In genomic region chr2:102032713-102033343, GRCm38 (mm10) we compare ENCODE assay signal across 9 mouse cellular contexts.
DNase-seq lines count a peak whose midpoint lies in the region; ATAC-seq lines count a peak whose summit lies in the region.
"Had no signal": no experiment of that assay in that cellular context is flagged by ENCODE, and none has a peak within 500 bp of the region (broad histone marks: within the 10 kb centered on the region; RNA-seq: fewer than 3 reads in every experiment).

No protein-coding gene starts in this region.

- H3K27me3 ChIP-seq in forebrain, embryonic 10.5 days (ENCODE audit: poor library complexity, severe bottlenecking) = no peaks in the 10 kb centered on the region
- H3K27me3 ChIP-seq in forebrain, embryonic 11.5 days (ENCODE audit: control insufficient read depth, insufficient read depth, low read length) = no peaks in the 10 kb centered on the region
- H3K27me3 ChIP-seq: CH12.LX had no signal

- no peak overlapping the region for H3K4me3 ChIP-seq in forebrain, embryonic 10.5 days
- H3K4me3 ChIP-seq in forebrain, embryonic 11.5 days (ENCODE audit: low read depth, low read length) = no peak overlapping the region

- DNase-seq in forebrain, embryonic 10.5 days (ENCODE audit: extremely low spot score, low spot score) = no peak
- DNase-seq in forebrain, embryonic 11.5 days (ENCODE audit: low spot score) = no peak
- peak; percentile 60 for DNase-seq in CD4-positive, CD25-positive, alpha-beta regulatory T cell, adult 2 months (ENCODE audit: low read depth, low spot score)
- DNase-seq in naive thymus-derived CD4-positive, alpha-beta T cell, adult 2 months (ENCODE audit: low read depth) = peak; percentile 73
- DNase-seq in gastrocnemius, adult 8-10 months (ENCODE audit: low spot score in 2 of 2) = no peak
- DNase-seq in heart, adult 8-10 months (ENCODE audit: low spot score) = no peak
- DNase-seq in heart, postnatal 10 days = no peak

- H3K9ac ChIP-seq in forebrain, embryonic 11.5 days (ENCODE audit: low read length) = no peak overlapping the region

- WGBS in forebrain, embryonic 10.5 days = 89% methylated on average over 9 of the region's 9 CpGs
- WGBS in forebrain, embryonic 11.5 days = 82% methylated on average over 9 of the region's 9 CpGs

- peak overlapping the region; percentile 42 for H3K27ac ChIP-seq in forebrain, embryonic 10.5 days
- H3K27ac ChIP-seq in forebrain, embryonic 11.5 days (ENCODE audit: low read depth, low read length) = no peak overlapping the region

- H3K9me3 ChIP-seq in forebrain, embryonic 10.5 days = no peaks in the 10 kb centered on the region
- no peaks in the 10 kb centered on the region for H3K9me3 ChIP-seq in forebrain, embryonic 11.5 days (ENCODE audit: control insufficient read depth, low read length)

- intact Hi-C loops in heart, postnatal 10 days (cut with DNase I) = loop anchor here (5.0 kb wide), 3 partner anchors 44 to 126 kb away; no protein-coding TSS in a partner anchor

- no peak overlapping the region for H3K4me2 ChIP-seq in forebrain, embryonic 11.5 days (ENCODE audit: low read depth, low read length, severe bottlenecking)

- peaks cover 3% of the 10 kb centered on the region for H3K36me3 ChIP-seq in forebrain, embryonic 10.5 days (replicated peaks)
- no peaks in the 10 kb centered on the region for H3K36me3 ChIP-seq in forebrain, embryonic 11.5 days (ENCODE audit: control insufficient read depth, insufficient read depth, low read length)

- ATAC-seq in forebrain, embryonic 11.5 days (replicated peaks; ENCODE audit: low FRiP score) = no peak
- ATAC-seq in hematopoietic stem cell, adult 5-6 weeks (replicated peaks in 1 of 2; ENCODE audit: insufficient read depth in 1 of 2, low FRiP score in 2 of 2, low TSS enrichment in 1 of 2, low read depth in 1 of 2, poor library complexity in 2 of 2, severe bottlenecking in 2 of 2) = peak; percentile 4 to 24; a peak in 1 of 4 replicates

- peaks cover 44% of the 10 kb centered on the region for H3K4me1 ChIP-seq in forebrain, embryonic 10.5 days
- peaks cover 18% of the 10 kb centered on the region for H3K4me1 ChIP-seq in forebrain, embryonic 11.5 days (replicated peaks; ENCODE audit: control insufficient read depth, insufficient read depth, low read length)

Comparison
In these comparisons a context has a peak if more than half of its experiments do, and no peak if none do; other contexts are left out.
1. DNase-seq: peak in CD4-positive, CD25-positive, alpha-beta regulatory T cell, adult 2 months (single experiment) and naive thymus-derived CD4-positive, alpha-beta T cell, adult 2 months (single experiment); none in forebrain, embryonic 10.5 days (single experiment), forebrain, embryonic 11.5 days (single experiment), gastrocnemius, adult 8-10 months (0 of 2), heart, adult 8-10 months (single experiment) and heart, postnatal 10 days (0 of 2).